Mouse (Mus musculus): ENCODE measurements at regions not wholly inside any gene's neighbourhood (a gene's known extent, or its start where the extent isn't known, plus 50 kb on each side); places are given as distances from the start of the nearest gene placed in this dataset.
"Not testable (repeated sequence)": the region's sequence is repeated elsewhere in the genome, so short reads cannot be mapped to it uniquely, and the experiment has no call there.

DNA sequence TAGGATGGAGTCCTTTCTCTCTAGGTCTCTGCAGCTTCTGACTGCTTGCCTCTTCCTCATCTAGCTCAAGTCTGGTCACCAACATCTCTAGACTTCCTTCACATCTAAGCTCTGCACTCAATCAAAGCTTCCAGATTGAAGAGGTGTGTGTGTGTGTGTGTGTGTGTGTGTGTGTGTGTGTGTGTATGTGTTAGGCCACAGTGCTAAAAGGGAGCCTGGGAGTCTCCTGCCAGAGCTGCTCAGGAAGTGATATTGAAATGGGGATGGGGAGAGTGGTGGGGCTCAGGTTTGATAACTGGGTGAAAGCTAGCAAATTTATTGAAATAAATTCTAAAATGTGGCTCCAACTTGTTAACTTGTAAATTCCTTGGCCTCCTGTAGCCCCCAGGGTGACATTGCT lies 73.3 kb downstream of the Gm31371 start:
- not testable (repeated sequence) for DNase-seq (ENCODE audit: low spot score in 2 of 2)

DNA sequence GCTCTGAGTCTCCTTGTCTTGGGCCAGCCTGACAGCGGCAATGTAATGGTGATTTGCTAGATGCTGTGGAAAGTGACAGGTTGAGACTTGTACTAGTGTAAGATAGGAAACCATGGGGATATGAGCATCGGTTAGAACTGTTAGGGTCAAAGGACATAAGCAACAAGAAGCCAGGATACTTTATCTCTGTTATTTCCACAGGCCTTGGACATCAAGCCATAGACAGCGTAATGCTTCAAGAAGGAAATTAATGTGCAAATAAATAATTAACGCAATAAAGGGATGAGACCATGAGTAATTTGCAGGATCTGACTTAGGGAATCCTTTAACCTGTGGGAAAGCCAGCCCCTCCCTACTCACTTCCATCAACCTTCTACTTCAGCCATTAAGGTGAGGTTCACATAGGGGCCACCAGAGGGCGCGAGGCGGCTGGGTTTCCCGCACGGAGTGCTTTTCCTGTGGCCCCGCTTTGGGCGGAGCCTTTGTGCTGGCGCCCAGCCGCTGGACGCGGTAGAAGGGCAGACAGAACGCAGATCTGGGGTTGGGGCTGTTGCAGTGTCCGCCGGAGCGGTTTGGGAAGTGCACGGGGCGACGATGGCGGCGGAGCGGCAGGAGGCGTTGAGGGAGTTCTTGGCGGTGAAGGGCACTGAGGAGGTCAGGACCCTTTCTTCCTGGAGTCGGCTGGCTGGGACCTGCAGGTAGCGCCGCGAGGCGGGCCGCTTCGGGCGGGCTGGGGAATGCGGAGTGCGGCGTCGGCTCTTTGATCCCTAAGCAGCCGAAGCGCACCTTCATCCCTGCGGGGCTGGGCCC lies 76.5 kb downstream of the Gm31371 start:
- DNase-seq (ENCODE audit: low spot score in 2 of 2), result peak; percentile 16 to 32

DNA sequence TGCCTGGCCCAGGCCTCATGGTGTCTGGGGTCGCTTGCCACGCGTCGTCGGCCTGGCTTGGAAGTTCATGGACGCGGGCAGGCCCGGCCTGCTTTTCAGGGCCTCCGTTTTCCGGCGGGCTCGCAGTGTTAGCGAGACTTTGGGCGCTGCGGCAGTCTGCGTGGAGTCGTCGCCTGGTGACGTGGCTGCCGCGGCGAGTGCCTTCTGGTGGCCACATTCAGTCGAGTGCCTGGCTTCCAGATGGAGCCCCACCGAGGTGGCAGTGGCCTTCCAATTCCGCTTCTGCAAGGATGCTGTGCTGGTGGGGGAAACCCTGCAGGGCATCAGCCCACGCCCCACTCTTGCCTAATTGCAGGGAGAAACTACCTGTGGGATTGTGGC lies 77.1 kb downstream of the Gm31371 start:
- DNase-seq (ENCODE audit: low spot score in 2 of 2), result not testable (repeated sequence)

DNA sequence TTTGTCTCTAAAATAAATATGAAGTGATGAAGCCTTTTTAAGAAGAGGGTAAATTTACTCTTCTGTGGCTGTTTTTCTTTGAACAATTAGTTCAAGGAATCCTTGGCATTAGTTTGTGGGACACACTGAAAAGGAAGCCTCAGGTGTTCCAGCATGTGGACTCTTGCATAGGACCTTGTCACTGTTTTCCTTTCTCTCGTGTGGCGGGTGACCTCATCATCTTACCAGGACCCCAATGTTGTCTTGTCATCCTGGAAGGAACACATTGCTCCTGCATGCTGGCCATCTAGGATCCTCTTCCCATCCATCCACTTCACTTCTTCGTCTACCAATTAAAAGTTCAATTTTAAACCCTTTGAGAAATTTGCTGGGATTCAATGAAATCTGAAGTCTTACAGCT lies 104.9 kb downstream of the Gm31371 start:
- peak; percentile 27 for DNase-seq (ENCODE audit: low spot score in 2 of 2)

DNA sequence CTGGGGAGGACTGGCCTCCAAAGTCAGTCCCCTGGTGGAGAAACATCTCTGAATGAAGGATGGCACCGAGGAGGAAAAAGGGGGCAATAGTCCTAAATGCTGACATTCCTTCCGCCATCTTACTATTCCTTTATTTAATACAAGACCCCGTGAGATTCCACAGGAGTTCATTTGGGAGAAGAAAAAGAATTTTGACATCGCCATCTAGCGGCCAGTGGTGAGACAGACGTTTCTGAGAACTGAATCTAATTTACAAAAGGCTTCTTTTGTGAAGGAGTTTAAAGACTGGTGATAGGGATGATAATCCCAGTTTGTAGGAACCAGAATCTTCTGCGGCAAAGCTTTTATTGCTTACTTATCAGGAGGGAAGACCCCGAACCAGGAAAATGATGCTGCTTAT lies 107.8 kb downstream of the Gm31371 start:
- not testable (repeated sequence) for DNase-seq (ENCODE audit: low spot score in 2 of 2)

DNA sequence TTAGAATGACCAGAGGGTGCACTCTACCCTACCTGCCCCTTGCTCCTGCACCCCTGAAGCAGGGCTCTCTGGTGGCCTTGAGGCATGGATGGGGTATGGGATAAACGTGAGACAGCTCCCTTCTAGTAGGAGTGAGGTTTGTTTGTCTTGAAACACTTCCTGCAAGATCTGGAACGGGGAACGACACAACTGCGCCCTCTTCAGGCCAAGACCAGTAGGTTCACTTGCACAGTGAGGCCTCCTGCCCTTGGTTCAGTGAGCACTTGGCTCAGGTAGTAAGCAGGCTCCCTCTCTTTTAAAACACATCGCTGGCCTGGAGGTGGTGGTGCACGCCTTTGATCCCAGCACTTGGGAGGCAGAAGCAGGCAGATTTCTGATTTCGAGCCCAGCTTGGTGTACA lies 110.1 kb downstream of the Gm31371 start:
- DNase-seq (ENCODE audit: low spot score in 2 of 2), result peak in 1 of 2 experiments; percentile 1

DNA sequence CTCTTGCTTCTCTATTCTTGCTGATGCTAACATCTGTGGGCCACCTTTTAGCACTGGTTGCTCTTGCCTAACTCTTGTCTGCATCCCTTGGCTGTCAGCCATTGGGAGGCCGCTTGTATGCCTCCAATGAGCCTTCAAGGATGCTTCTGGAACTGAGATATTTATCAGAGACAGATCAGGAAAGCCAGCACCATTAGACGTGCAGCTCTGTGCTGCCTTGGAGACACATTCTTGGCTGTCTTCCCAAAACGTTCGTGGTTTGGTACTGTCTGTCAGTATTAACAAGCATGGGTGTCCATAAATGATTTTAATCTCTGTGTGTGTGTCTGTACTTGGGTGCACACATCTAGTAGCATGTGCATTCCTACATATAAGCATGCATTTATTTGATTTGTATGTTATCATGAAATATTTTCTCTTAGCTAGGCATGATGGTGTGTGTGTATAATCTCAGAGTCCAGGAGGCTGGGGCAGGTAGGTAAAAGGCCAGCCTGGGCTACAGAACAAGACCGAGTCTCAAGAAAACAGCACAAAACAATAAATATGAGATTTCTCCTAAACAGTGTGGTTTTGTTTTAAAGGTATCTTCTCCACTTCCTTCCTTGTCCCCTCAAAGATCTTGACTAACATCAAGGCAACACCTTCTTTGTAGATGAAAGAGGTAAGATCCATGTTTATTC lies 111.4 kb downstream of the Gm31371 start:
- DNase-seq (ENCODE audit: low spot score in 2 of 2), result not testable (repeated sequence)

DNA sequence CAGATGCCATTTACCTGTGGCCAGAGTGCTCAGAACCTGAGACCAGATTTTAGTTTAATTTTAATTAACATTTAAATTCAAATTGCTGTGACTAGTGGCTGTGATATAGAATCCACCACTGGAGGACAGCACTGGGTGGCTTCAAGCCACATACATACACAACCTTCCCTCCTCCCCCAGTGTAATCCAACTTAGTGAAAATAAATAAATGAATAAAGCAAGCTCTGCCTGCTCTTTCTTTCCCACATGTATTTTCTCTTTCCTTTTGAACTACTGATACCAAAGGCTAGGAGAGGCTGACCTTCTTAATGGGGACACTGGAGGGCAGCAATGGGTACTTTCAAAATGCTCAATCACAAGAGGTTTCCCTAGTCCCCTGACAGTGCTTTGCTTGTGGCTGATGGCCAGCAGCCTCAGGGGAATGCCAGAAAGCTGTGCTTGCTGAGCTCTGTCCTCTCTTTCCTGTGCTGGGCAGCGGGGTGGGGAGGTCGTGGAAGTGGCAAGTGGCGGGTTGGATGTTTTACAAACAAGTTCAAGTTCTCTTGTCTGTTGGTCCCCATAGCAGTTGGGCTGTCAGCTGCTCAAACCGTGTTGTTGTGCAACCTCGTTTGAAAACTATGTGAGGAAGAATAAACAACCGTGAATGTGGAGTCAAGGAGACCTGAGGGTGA lies 112.4 kb downstream of the Gm31371 start:
- not testable (repeated sequence) for DNase-seq (ENCODE audit: low spot score in 2 of 2)

DNA sequence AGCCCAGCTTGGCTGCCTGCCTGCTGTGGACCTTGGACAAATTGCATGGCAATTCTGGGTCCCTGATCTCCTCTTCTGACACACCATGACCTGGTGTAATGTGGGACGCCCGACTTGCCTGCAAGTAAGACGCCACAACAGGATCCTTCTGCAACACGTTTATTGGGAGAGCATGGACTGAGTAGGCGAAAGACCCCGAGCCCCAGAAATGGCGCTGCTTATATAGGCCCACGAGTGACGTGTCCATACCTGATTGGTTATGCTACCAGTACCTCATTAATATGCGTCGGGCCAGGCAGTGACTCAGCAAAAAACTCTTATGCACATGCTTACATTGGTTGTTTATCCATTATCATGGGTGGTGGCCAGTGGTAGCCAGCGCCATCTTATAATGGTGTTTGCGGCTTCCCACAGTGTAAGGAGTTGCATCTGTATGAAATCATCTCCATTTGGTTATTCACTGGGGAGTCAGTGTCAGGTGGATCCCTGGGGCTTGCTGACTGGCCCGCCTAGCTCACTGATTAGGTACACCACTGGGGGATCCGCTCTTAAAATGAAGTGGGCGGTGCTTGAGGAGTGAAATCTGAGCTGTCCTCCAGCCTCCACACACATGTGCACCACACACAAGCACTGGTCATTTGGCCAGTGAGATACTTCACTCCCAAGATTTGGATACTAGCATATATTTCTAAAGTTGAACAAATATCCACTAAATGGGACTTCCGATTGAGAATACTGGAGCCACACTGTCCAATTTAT lies 113.1 kb downstream of the Gm31371 start:
- DNase-seq (ENCODE audit: low spot score in 2 of 2), result peak; percentile 30 to 33

DNA sequence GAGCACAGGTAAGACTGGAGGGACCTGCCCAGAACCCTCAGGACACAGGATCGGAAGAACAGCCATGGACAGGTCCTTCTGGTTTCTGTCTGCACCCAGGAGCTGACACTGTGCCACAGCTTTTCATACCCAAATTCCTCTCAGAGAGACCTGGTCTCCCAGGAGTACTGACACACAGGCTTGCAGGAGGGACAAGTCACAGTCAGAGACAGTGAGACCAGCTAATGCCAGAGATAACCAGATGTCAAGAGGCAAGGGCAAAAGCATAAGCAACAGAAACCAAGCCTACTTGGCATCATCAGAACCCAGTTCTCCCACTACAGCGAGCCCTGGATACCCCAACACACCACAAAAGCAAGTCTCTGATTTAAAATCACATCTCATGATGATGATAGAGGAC lies 122.3 kb downstream of the Gm31371 start:
- DNase-seq (ENCODE audit: low spot score in 2 of 2), result not testable (repeated sequence)

DNA sequence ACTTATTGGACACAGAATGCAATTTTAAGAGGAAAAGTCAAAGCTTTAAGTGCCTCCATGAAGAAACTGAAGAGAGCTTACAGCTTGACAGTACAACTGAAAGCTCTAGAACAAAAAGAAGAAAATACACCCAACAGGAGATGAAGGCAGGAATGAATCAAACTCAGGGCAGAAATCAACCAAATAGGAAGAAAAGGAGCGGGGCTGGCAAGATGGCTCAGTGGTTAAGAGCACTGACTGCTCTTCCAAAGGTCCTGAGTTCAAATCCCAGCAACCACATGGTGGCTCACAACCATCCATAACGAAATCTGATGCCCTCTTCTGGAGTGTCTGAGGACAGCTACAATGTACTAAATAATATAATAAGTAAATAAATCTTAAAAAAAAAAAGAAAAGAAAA lies 124.8 kb downstream of the Gm31371 start:
- not testable (repeated sequence) for DNase-seq (ENCODE audit: low spot score in 2 of 2)

DNA sequence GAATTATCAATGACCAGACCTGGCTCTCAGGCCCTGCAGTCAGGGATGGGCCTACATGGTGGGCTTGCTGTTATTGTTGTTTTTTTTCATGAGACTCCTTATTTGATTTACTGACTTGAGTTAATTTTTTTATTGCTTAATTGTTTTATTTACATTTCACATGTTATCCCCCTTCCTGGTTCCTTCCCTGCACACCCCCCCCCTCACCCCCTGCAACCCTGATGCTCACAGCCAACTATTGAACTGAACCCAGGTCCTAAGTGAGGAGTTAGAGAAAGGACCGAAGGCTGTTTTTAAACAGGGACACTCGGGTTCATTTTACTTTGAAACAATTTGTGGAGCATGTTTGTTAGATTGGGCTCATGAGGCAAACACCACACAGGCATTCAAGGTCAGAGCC lies 126.9 kb downstream of the Gm31371 start:
- DNase-seq (ENCODE audit: low spot score in 2 of 2), result not testable (repeated sequence)

DNA sequence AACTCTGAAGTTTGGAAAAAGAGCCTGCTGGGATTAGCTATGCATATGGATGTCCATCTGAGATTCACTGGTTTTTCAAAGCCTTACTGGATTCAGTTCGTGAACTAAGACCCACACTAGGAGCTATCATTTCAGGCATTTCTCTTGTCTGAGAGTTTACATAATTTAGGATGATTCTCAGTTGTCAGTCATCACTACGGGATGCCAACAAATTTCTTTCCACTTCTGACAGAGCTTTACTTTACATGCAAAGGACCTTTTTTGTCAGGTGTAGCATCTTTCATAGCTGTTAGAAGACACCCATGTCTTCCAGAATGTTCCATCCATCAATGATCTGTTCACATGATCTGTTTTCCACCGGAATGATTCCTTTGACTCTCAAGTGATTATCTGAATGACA lies 154.4 kb downstream of the Gm31371 start:
- peak; percentile 10 to 31 for DNase-seq (ENCODE audit: low spot score in 2 of 2)

DNA sequence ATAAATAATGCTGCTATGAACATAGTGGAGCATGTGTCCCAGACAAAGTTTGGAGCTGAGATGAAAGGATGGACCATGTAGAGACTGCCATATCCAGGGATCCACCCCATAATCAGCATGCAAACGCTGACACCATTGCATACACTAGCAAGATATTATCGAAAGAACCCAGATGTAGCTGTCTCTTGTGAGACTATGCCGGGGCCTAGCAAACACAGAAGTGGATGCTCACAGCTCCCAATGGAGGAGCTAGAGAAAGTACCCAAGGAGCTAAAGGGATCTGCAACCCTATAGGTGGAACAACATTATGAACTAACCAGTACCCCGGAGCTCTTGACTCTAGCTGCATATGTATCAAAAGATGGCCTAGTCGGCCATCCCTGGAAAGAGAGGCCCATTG lies 194.9 kb downstream of the Gm31371 start:
- DNase-seq (ENCODE audit: low spot score in 2 of 2), result not testable (repeated sequence)

DNA sequence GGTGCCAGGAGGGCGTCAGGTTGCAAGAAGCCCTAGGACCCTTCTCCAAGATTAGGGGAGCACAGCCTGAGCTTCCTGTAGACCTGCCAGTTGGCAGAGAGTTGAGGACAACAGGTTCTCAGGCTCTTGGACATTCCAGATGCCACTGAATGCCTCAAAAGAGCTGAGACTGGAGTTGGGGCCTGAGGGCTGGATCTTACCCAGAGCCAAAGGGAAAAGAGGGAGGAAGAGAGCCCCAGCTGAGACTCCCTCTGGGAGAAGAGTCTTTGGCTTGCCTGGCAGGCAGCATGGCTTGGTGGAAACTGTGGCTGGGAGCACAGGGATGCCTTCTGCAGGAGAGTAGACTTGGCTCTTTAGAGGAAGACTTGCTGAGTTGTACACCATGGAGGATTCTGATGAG lies 197.0 kb downstream of the Gm31371 start:
- DNase-seq (ENCODE audit: low spot score in 2 of 2), result not testable (repeated sequence)

DNA sequence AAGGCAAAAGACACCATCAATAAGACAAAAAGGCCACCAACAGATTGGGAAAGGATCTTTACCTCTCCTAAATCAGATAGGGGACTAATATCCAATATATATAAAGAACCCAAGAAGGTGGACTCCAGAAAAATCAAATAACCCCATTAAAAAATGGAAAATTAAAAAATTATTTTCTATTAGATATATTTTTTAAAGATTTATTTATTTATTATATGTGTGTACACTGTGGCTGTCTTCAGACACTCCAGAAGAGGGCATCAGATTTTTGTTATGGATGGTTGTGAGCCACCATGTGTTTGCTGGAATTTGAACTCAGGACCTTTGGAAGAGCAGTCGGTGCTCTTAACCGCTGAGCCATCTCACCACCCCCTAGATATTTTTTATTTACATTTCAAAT lies 199.2 kb downstream of the Gm31371 start:
- not testable (repeated sequence) for DNase-seq (ENCODE audit: low spot score in 2 of 2)

DNA sequence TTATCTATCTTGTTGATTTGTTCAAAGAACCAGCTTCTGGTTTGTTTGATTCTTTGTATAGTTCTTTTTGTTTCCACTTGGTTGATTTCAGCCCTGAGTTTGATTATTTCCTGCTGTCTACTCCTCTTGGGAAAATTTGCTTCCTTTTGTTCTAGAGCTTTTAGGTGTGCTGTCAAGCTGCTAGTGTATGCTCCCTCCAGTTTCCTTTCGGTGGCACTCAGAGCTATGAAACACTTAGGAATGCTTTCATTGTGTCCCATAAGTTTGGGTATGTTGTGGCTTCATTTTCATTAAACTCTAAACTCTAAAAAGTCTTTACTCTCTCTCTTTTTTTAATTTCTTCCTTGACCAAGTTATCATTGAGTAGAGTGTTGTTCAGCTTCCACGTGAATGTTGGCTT lies 204.0 kb downstream of the Gm31371 start:
- peak in 1 of 2 experiments; percentile 11 for DNase-seq (ENCODE audit: low spot score in 2 of 2)

DNA sequence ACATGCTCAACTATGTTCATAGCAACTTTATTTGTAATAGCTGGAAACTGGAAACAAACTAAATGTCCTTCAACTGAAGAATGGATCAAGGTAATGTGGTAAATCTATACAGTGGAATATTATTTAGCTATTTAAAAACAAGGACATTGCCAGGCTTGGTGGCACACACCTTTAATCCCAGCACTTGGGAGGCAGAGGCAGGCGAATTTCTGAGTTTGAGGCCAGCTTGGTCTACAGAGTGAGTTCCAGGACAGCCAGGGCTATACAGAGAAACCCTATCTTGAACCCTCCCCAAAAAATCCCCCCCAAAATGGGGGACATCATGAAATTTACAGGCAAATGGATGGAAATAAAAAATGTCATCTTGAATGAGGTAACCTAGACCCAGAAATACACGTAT lies 213.6 kb downstream of the Gm31371 start:
- not testable (repeated sequence) for DNase-seq (ENCODE audit: low spot score in 2 of 2)

DNA sequence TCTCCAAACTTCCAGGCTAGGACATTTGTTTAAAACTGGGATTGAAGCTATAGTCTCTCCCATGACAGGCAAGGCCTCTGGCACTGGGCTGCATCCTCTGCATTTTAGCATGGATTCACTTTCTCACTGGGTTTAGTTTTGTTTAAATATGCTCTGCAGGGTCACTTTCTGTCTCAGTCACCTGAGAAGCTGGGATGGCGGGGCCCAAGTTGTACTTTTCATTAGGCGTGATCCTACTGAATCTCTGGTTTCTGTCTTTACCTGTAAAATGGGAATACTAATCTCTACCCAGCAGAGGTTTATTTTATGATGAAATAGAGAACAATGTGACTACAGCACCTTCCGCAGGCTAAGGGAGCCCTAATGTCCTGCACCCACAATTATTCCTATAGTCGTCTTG lies 216.4 kb downstream of the Gm31371 start:
- not testable (repeated sequence) for DNase-seq (ENCODE audit: low spot score in 2 of 2)

DNA sequence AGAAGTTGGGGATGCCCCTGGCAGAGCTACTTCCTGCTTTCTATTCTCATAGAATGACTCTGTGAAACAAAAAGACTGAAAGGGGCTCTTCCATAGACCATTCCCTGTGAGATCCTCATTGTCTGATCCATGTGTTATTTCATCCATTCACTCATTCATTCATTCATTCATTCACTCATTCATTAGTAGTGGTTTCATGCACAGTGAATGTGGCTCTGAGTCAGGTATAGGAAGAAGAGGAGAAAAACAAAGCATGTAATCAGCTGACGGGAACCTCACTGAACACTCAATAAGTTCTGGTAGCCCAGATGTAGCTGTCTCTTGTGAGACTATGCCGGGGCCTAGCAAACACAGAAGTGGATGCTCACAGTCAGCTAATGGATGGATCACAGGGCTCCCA lies 217.0 kb downstream of the Gm31371 start:
- not testable (repeated sequence) for DNase-seq (ENCODE audit: low spot score in 2 of 2)

DNA sequence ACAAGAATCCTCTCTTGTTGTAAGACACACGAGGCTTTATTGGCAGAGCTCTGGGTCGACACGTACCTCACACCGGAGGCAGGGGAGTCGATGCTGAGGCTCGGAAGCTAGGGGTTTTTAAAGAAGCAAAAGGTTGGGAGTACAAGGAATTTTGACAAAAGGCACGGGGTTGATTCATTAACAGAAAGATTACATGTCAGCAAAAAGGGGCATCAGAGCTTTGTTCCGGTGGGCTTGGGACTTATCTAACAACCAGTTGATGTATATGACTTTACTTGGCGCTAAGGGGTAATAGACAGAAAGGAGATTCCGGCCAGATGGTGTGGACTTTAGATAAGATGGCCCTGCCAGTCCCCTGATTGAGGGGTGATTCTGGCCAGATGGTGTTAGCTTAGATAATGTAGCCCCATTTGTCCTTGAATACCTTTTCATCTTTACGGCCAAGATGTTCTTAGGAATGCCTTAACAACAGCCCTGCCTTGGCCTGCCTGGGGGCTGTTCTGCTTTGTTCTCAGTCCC lies 218.3 kb downstream of the Gm31371 start:
- not testable (repeated sequence) for DNase-seq (ENCODE audit: low spot score in 2 of 2)
